Mouse (Mus musculus) C2C12 (cell line): ENCODE data around the gene Atg2b.

Source experiments
- CEBPB ChIP-seq: IDR thresholded peaks from one replicate; pipeline ENCODE4 v1.6.1; 2011; ENCODE audit warnings: low read depth, mild to moderate bottlenecking, control low read depth, moderate library complexity
- CTCF ChIP-seq: IDR thresholded peaks from one replicate; pipeline ENCODE4 v1.5.1; 2011; ENCODE audit not compliant: control insufficient read depth, insufficient read depth, insufficient read length
- FOSL1 ChIP-seq: IDR thresholded peaks from one replicate; pipeline ENCODE4 v1.8.0; 2011; ENCODE audit warnings: mild to moderate bottlenecking, low read length; ENCODE audit not compliant: poor library complexity, insufficient read depth, severe bottlenecking
- MAX ChIP-seq: IDR thresholded peaks from one replicate; pipeline ENCODE4 v1.6.1; 2011; ENCODE audit warnings: mild to moderate bottlenecking, control low read depth
- MYOD1 ChIP-seq: IDR thresholded peaks from one replicate; pipeline ENCODE4 v1.6.1; 2011; ENCODE audit warnings: low read depth; ENCODE audit not compliant: control insufficient read depth, insufficient read length
- MYOG ChIP-seq: IDR thresholded peaks from one replicate; pipeline ENCODE4 v1.6.1; 2011; ENCODE audit not compliant: control insufficient read depth, insufficient read length; ENCODE audit errors: extremely low read depth
- USF1 ChIP-seq: IDR thresholded peaks from one replicate; pipeline ENCODE4 v1.6.1; 2011; ENCODE audit warnings: low read depth, mild to moderate bottlenecking, control low read depth, moderate library complexity

- TF ChIP-seq CTCF: no peak
- no peak for TF ChIP-seq CEBPB
- TF ChIP-seq MYOD1: no peak
- TF ChIP-seq USF1: no peak
- TF ChIP-seq MAX: no peak
- TF ChIP-seq MYOG: no peak
- no peak for TF ChIP-seq FOSL1
These were observed 40.7 kb upstream of the Atg2b start for GRCm38 (mm10) chr12:105725736-105726135.
